Mouse (Mus musculus): Measurements from ENCODE around the gene Pde4c. TPM values are rescaled to one million over a fixed set of nuclear protein-coding genes. Genes with fewer than 3 reads are reported as not detected.

The Pde4c gene
- polyA plus RNA-seq, 1 experiment, result 4.1 TPM

GRCm38 (mm10) chr8:70696019-70696885, 27.3 kb upstream of the Pde4c start:
- peak; percentile 76 for DNase-seq
- H3K4me1 ChIP-seq (ENCODE audit: control insufficient read depth, insufficient read depth, low read length), result peaks cover 13% of the 10 kb centered on the region

DNA sequence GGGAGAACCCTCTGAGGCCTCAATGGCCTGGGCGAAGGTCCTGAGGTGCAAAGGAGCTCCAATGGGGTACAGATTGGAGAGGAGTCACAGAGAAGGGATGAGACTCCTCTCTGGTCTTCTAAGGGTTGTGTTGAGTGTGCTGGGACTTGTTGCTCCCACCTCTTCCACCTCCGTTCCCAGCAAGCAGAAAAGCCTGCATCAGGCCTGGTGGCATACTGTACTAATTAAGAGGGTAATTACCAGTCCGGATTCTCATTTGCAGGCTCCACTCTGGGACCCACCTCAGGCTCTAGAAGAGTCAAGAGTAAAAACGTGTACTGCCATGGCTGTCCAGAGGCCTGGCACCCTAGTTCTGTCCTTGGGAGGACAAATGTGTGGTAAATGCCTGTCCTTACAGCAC, 26.6 kb upstream of the Pde4c start:
- TF ChIP-seq POLR2A (IDR thresholded peaks at IDR 0.05; ENCODE audit: borderline replicate concordance, extremely low read depth, low read depth, low read length) (no peak), CTCF (IDR thresholded peaks at IDR 0.05; ENCODE audit: insufficient read depth, low read length) (no peak)
- DNase-seq, result peak; percentile 40
- H3K4me3 ChIP-seq (replicated peaks; ENCODE audit: extremely low read depth, low read depth, low read length), result no peak overlapping the region
- peaks cover 13% of the 10 kb centered on the region for H3K4me1 ChIP-seq (ENCODE audit: control insufficient read depth, insufficient read depth, low read length)
- WGBS, result 52% methylated on average over 4 of the region's 4 CpGs

More at GRCm38 (mm10) chr8:70696019-70696885, 27.3 kb upstream of the Pde4c start:
- 6% methylated on average over 31 of the region's 31 CpGs for WGBS
- H3K4me3 ChIP-seq (replicated peaks; ENCODE audit: extremely low read depth, low read depth, low read length), result no peak overlapping the region
- TF ChIP-seq CTCF (IDR thresholded peaks at IDR 0.05; ENCODE audit: insufficient read depth, low read length), result no peak

- peak overlapping the region; percentile 35 for H3K4me3 ChIP-seq (replicated peaks; ENCODE audit: extremely low read depth, low read depth, low read length)
- TF ChIP-seq CTCF (IDR thresholded peaks at IDR 0.05; ENCODE audit: insufficient read depth, low read length) (no peak), POLR2A (IDR thresholded peaks at IDR 0.05; ENCODE audit: borderline replicate concordance, extremely low read depth, low read depth, low read length) (no peak)
- no peak for DNase-seq
- WGBS, result 63% methylated on average over 12 of the region's 12 CpGs
- H3K4me1 ChIP-seq (ENCODE audit: control insufficient read depth, insufficient read depth, low read length), result peaks cover 16% of the 10 kb centered on the region
Measured at GRCm38 (mm10) chr8:70697366-70698250, 25.9 kb upstream of the Pde4c start.

DNA sequence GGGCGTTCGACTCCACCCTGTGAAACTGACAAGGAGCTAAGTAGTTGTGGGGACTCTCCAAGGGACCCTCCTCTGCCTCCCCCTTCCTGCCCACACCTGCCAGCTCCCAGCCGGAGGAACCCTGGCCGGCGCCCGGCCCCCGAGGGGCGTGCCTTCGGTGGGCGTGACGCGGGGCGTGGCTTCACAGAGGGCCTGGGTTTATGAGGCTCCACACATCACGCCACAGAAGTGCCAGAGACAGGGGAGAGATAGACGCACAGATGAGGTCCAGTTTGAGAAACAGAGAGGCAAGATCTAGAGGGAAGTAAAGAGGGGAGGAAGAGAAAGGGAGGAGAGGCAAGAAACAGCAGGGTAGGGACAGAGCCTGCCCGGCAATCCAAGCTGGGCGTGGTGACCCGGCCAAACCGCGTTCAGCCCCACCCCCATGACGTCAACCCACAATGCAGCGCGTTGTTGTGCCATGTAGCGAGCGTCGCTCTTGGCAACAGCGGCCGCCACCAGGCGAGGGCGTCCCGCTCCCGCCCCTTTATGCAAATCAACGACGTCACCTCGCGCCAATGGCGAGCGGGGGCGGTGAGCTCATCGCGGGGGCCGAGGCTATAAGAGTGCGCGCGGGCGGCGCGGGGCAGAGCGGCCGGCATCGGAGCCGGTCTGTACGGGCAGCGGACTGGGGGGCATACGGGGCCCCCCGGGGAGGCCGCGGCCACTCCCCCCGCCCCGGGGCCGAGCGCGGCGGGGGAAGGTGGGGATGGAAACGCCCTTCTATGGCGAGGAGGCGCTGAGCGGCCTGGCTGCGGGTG, 25.0 kb upstream of the Pde4c start, which contains the start of gene Jund:
Gene Jund (plus strand): TSS at position 640 of the 800 bp plus-strand sequence.
- TF ChIP-seq POLR2A (IDR thresholded peaks at IDR 0.05; ENCODE audit: borderline replicate concordance, extremely low read depth, low read depth, low read length) (peak; percentile 97), CTCF (IDR thresholded peaks at IDR 0.05; ENCODE audit: insufficient read depth, low read length) (no peak)
- peak; percentile 100 for DNase-seq
- WGBS, result under 1% methylated on average over 68 of the region's 69 CpGs
- H3K4me1 ChIP-seq (ENCODE audit: control insufficient read depth, insufficient read depth, low read length), result peaks cover 16% of the 10 kb centered on the region
- peak within 1 kb of the TSS; percentile 90 for H3K4me3 ChIP-seq (replicated peaks; ENCODE audit: extremely low read depth, low read depth, low read length)

- Histone ChIP-seq H3K4me1 (ENCODE audit: control insufficient read depth, insufficient read depth, low read length) (peaks cover 16% of the 10 kb centered on the region), H3K4me3 (replicated peaks; ENCODE audit: extremely low read depth, low read depth, low read length) (peak overlapping the region; percentile 90)
- under 1% methylated on average over 89 of the region's 89 CpGs for WGBS
- DNase-seq, result peak; percentile 80
- TF ChIP-seq CTCF (IDR thresholded peaks at IDR 0.05; ENCODE audit: insufficient read depth, low read length) (no peak), POLR2A (IDR thresholded peaks at IDR 0.05; ENCODE audit: borderline replicate concordance, extremely low read depth, low read depth, low read length) (peak; percentile 72)
Measured at GRCm38 (mm10) chr8:70699116-70699833, 24.2 kb upstream of the Pde4c start.

GRCm38 (mm10) chr8:70699834-70700554, 23.5 kb upstream of the Pde4c start:
- Histone ChIP-seq H3K4me3 (replicated peaks; ENCODE audit: extremely low read depth, low read depth, low read length) (peak overlapping the region; percentile 90), H3K4me1 (ENCODE audit: control insufficient read depth, insufficient read depth, low read length) (peaks cover 16% of the 10 kb centered on the region)
- TF ChIP-seq POLR2A (IDR thresholded peaks at IDR 0.05; ENCODE audit: borderline replicate concordance, extremely low read depth, low read depth, low read length), result peak; percentile 96
- TF ChIP-seq CTCF (IDR thresholded peaks at IDR 0.05; ENCODE audit: insufficient read depth, low read length), result no peak
- DNase-seq, result peak; percentile 81
- WGBS, result under 1% methylated on average over 58 of the region's 59 CpGs

GRCm38 (mm10) chr8:70700555-70700922, 23.0 kb upstream of the Pde4c start:
- Histone ChIP-seq H3K4me1 (ENCODE audit: control insufficient read depth, insufficient read depth, low read length) (peaks cover 16% of the 10 kb centered on the region), H3K4me3 (replicated peaks; ENCODE audit: extremely low read depth, low read depth, low read length) (peak overlapping the region; percentile 43)
- under 1% methylated on average over 18 of the region's 20 CpGs for WGBS
- DNase-seq, result peak; percentile 86
- TF ChIP-seq CTCF (IDR thresholded peaks at IDR 0.05; ENCODE audit: insufficient read depth, low read length), result peak; percentile 67
- TF ChIP-seq POLR2A (IDR thresholded peaks at IDR 0.05; ENCODE audit: borderline replicate concordance, extremely low read depth, low read depth, low read length), result peak; percentile 66; the same call in 1 of the 2 replicates

Data from lung, adult 2 months (tissue).